Mouse (Mus musculus): Measurements from ENCODE around the gene Olfr776.
"Not testable (repeated sequence)": the region's sequence is repeated elsewhere in the genome, so short reads cannot be mapped to it uniquely, and the experiment has no call there.

Olfr776 gene

GRCm38 (mm10) chr10:129258827-129259226, at the start of gene Olfr776:
Gene Olfr776 (plus strand): TSS chr10:129259127.
- no peak for DNase-seq (ENCODE audit: low spot score)

GRCm38 (mm10) chr10:129230737-129231136, 28.2 kb upstream of the Olfr776 start:
- no peak for DNase-seq (ENCODE audit: low spot score)

GRCm38 (mm10) chr10:129235904-129236303, 23.0 kb upstream of the Olfr776 start, which contains the start of gene Olfr774:
Gene Olfr774 (plus strand): TSS chr10:129236204.
- no peak for DNase-seq (ENCODE audit: low spot score)

- no peak for DNase-seq (ENCODE audit: low spot score)
Measured at GRCm38 (mm10) chr10:129248112-129248511, 10.8 kb upstream of the Olfr776 start, which contains the start of gene Olfr775. Gene Olfr775 (plus strand): TSS chr10:129248412.

GRCm38 (mm10) chr10:129271081-129271535, 12.2 kb downstream of the Olfr776 start, which contains the start of gene Olfr777:
Gene Olfr777 (minus strand): TSS chr10:129271485.
- DNase-seq (ENCODE audit: low spot score), result no peak

GRCm38 (mm10) chr10:129312973-129313372, 54.0 kb downstream of the Olfr776 start:
- DNase-seq (ENCODE audit: low spot score), result not testable (repeated sequence)

GRCm38 (mm10) chr10:129313521-129313920, 54.6 kb downstream of the Olfr776 start:
- not testable (repeated sequence) for DNase-seq (ENCODE audit: low spot score)
